Comparison of ENCODE assay signal across 12 mouse cellular contexts in the genomic region with DNA sequence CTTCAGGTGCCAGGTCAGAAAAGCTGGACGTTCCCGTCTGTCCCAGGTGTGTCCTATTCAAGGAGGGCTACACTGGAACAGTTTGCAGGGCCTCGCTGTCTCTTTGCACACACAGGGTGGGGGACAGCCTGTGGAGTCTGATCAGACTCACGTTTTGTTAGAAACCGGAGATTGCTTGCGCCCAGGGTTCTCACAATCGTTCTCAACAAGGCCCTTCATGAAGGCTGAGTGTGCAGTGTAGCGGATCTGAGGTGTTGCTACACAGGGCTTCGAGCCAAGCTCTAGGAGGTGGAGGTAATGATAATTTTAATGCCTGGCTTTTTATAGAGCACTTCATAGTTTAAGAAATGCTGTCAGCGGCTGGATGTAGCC. TPM values are rescaled to one million over a fixed set of nuclear protein-coding genes. Genes with fewer than 3 reads are reported as not detected.
DNase-seq lines count a peak whose midpoint lies in the region; ATAC-seq and TF ChIP-seq lines count a peak whose summit lies in the region.
"Had no signal": no experiment of that assay in that cellular context is flagged by ENCODE, and none has a peak within 500 bp of the region (broad histone marks: within the 10 kb centered on the region; RNA-seq: fewer than 3 reads in every experiment).

No protein-coding gene starts in this region.

- peaks cover 11% of the 10 kb centered on the region; the same call in 1 of the 2 replicates for H3K9me3 ChIP-seq in hindbrain, embryonic 12.5 days (replicated peaks)
- H3K9me3 ChIP-seq in hindbrain, postnatal 0 days (ENCODE audit: low read length): no peaks in the 10 kb centered on the region
- H3K9me3 ChIP-seq in embryonic facial prominence, embryonic 13.5 days: peaks cover 2% of the 10 kb centered on the region; the same call in 1 of the 2 replicates
- H3K9me3 ChIP-seq in kidney, embryonic 16.5 days (ENCODE audit: low read length): peaks cover 9% of the 10 kb centered on the region

- no peak overlapping the region for H3K4me2 ChIP-seq in hindbrain, embryonic 12.5 days (replicated peaks)
- no peak overlapping the region for H3K4me2 ChIP-seq in hindbrain, postnatal 0 days (ENCODE audit: low read depth, low read length)
- H3K4me2 ChIP-seq in embryonic facial prominence, embryonic 13.5 days: peak overlapping the region; percentile 42
- no peak overlapping the region for H3K4me2 ChIP-seq in kidney, embryonic 16.5 days (replicated peaks; ENCODE audit: low read depth, low read length)

- ATAC-seq in hindbrain, embryonic 12.5 days (ENCODE audit: low FRiP score): no peak
- no peak for ATAC-seq in hindbrain, postnatal 0 days
- no peak for ATAC-seq in embryonic facial prominence, embryonic 13.5 days (ENCODE audit: insufficient number of reproducible peaks, insufficient read depth, low FRiP score, low TSS enrichment, low read depth)
- ATAC-seq in kidney, embryonic 16.5 days (ENCODE audit: low FRiP score, low TSS enrichment): 0 out of 2 replicates have a peak, but pooled peaks have one; percentile 32

- H3K27ac ChIP-seq in hindbrain, embryonic 12.5 days: peak overlapping the region; percentile 12
- H3K27ac ChIP-seq in hindbrain, postnatal 0 days: no peak overlapping the region
- H3K27ac ChIP-seq in embryonic facial prominence, embryonic 13.5 days: peak overlapping the region; percentile 96
- peak overlapping the region; percentile 51; the same call in 1 of the 2 replicates for H3K27ac ChIP-seq in kidney, embryonic 16.5 days (ENCODE audit: low read length)
- H3K27ac ChIP-seq: heart, embryonic 10.5 days had no signal

- no peaks in the 10 kb centered on the region for H3K36me3 ChIP-seq in hindbrain, embryonic 12.5 days
- H3K36me3 ChIP-seq in hindbrain, postnatal 0 days (ENCODE audit: insufficient read depth, low read length): no peaks in the 10 kb centered on the region
- no peaks in the 10 kb centered on the region for H3K36me3 ChIP-seq in embryonic facial prominence, embryonic 13.5 days
- H3K36me3 ChIP-seq in kidney, embryonic 16.5 days (ENCODE audit: insufficient read depth, low read length): no peaks in the 10 kb centered on the region
- H3K36me3 ChIP-seq: heart, embryonic 10.5 days had no signal

- no peak overlapping the region for H3K4me3 ChIP-seq in hindbrain, embryonic 12.5 days
- H3K4me3 ChIP-seq in hindbrain, postnatal 0 days (ENCODE audit: low read length): no peak overlapping the region
- no peak overlapping the region for H3K4me3 ChIP-seq in embryonic facial prominence, embryonic 13.5 days
- H3K4me3 ChIP-seq in kidney, embryonic 16.5 days (ENCODE audit: low read length): no peak overlapping the region
- H3K4me3 ChIP-seq: heart, embryonic 10.5 days had no signal

- intact Hi-C loops in gastrocnemius, postnatal 14 days (cut with DNase I; ENCODE audit: low total_unique reads): no loop called here

- 59% methylated on average over 10 of the region's 10 CpGs for WGBS in hindbrain, embryonic 12.5 days
- 61% methylated on average over 10 of the region's 10 CpGs for WGBS in hindbrain, postnatal 0 days
- WGBS in embryonic facial prominence, embryonic 13.5 days: 37% methylated on average over 10 of the region's 10 CpGs
- 48% methylated on average over 10 of the region's 10 CpGs for WGBS in kidney, embryonic 16.5 days

- no peaks in the 10 kb centered on the region for H3K27me3 ChIP-seq in hindbrain, embryonic 12.5 days
- no peaks in the 10 kb centered on the region for H3K27me3 ChIP-seq in hindbrain, postnatal 0 days (ENCODE audit: insufficient read depth, low read length)
- H3K27me3 ChIP-seq in embryonic facial prominence, embryonic 13.5 days: no peaks in the 10 kb centered on the region
- H3K27me3 ChIP-seq in kidney, embryonic 16.5 days (ENCODE audit: insufficient read depth, low read length): no peaks in the 10 kb centered on the region

- peaks cover 8% of the 10 kb centered on the region for H3K4me1 ChIP-seq in hindbrain, embryonic 12.5 days
- no peaks in the 10 kb centered on the region; the same call in 1 of the 2 replicates for H3K4me1 ChIP-seq in hindbrain, postnatal 0 days (ENCODE audit: insufficient read depth, low read length)
- H3K4me1 ChIP-seq in embryonic facial prominence, embryonic 13.5 days: peaks cover 41% of the 10 kb centered on the region
- peaks cover 14% of the 10 kb centered on the region for H3K4me1 ChIP-seq in kidney, embryonic 16.5 days (ENCODE audit: insufficient read depth, low read length)

- H3K9ac ChIP-seq in hindbrain, embryonic 12.5 days: no peak overlapping the region
- H3K9ac ChIP-seq in hindbrain, postnatal 0 days (replicated peaks; ENCODE audit: low read length): no peak overlapping the region
- peak overlapping the region; percentile 46; the same call in 1 of the 2 replicates for H3K9ac ChIP-seq in embryonic facial prominence, embryonic 13.5 days
- H3K9ac ChIP-seq in kidney, embryonic 16.5 days (replicated peaks; ENCODE audit: low read length): no peak overlapping the region

- no peak for DNase-seq in hindbrain, postnatal 0 days (ENCODE audit: low spot score)
- DNase-seq in lung, postnatal 10 days: peak; percentile 23
- no peak for DNase-seq in urinary bladder, postnatal 36 days (ENCODE audit: low spot score in 2 of 2)
- no peak for DNase-seq in gastrocnemius, postnatal 14 days
- DNase-seq in right cerebral cortex, postnatal 4 days: no peak
- DNase-seq: adrenal gland, postnatal 36 days; cerebellum, adult 2 months; spleen, adult 18-20 months had no signal

- no peak for TF ChIP-seq CTCF in hindbrain, postnatal 0 days (IDR thresholded peaks at IDR 0.05; ENCODE audit: low read depth)

RNA-seq across cellular contexts. Expression of gene Fam20b, which starts 42.5 kb away (rescaled TPM):
- polyA plus RNA-seq in hindbrain, embryonic 12.5 days (2016; fragmentation: Nextera tagmentation; extraction: Ambion mirVana): 29.7 and 32.1 TPM in 2 replicates
- total RNA-seq in hindbrain, postnatal 0 days (2014; rRNA removed): 53.7 TPM in 2 replicates
- 27.7 and 29.6 TPM in 2 replicates for polyA plus RNA-seq in hindbrain, postnatal 0 days (2015; fragmentation: Nextera tagmentation; extraction: Ambion mirVana)
- polyA plus RNA-seq in embryonic facial prominence, embryonic 13.5 days (2015; fragmentation: Nextera tagmentation; extraction: Ambion mirVana): 23.5 and 24.1 TPM in 2 replicates
- polyA plus RNA-seq in kidney, embryonic 16.5 days (2015; fragmentation: Nextera tagmentation; extraction: Ambion mirVana): 29.8 and 36.6 TPM in 2 replicates
- total RNA-seq in gastrocnemius, postnatal 14 days (2021): 10 to 100 TPM; 26.8 to 27.2 TPM
